In genomic region chr10:98970917-98971316, GRCm38 (mm10) we compare ENCODE assay signal across 15 mouse cellular contexts.
"Had no signal": no experiment of that assay in that cellular context is flagged by ENCODE, and none has a peak within 500 bp of the region (broad histone marks: within the 10 kb centered on the region; RNA-seq: fewer than 3 reads in every experiment).

No protein-coding gene starts in this region.

- H3K4me3 ChIP-seq: neural tube, embryonic 13.5 days; neural tube, embryonic 15.5 days; stomach, embryonic 15.5 days had no signal

- H3K27me3 ChIP-seq: neural tube, embryonic 13.5 days; neural tube, embryonic 15.5 days; stomach, embryonic 15.5 days had no signal

- H3K4me2 ChIP-seq: neural tube, embryonic 13.5 days; neural tube, embryonic 15.5 days; stomach, embryonic 15.5 days had no signal

- H3K9me3 ChIP-seq: neural tube, embryonic 13.5 days; neural tube, embryonic 15.5 days; stomach, embryonic 15.5 days had no signal

- H3K27ac ChIP-seq: neural tube, embryonic 13.5 days; neural tube, embryonic 15.5 days; stomach, embryonic 15.5 days; stomach, postnatal 0 days had no signal

- H3K9ac ChIP-seq: neural tube, embryonic 13.5 days; neural tube, embryonic 15.5 days; stomach, embryonic 15.5 days had no signal

- DNase-seq: retina, postnatal 1 day; right cerebral cortex, adult 18-20 months; right cerebral cortex, postnatal 14 days; right cerebral cortex, postnatal 25 days; right cerebral cortex, postnatal 4 days; spleen, adult 18-20 months; thymus, adult 18-20 months; thymus, adult 2 months; thymus, postnatal 25 days; thymus, postnatal 36 days; thymus, postnatal 4 days had no signal
